Mouse (Mus musculus) stomach, postnatal 0 days (tissue): ENCODE data around the gene Arfgef2.

Source experiments
- CTCF ChIP-seq: IDR thresholded peaks from 2 replicates; pipeline ENCODE4 v1.5.1; 2016; ENCODE audit warnings: antibody characterized with exemption, low read depth, mild to moderate bottlenecking, moderate library complexity
- EP300 ChIP-seq: optimal IDR thresholded peaks from 2 replicates; pipeline ENCODE3; 2016; ENCODE audit warnings: antibody characterized with exemption

DNA sequence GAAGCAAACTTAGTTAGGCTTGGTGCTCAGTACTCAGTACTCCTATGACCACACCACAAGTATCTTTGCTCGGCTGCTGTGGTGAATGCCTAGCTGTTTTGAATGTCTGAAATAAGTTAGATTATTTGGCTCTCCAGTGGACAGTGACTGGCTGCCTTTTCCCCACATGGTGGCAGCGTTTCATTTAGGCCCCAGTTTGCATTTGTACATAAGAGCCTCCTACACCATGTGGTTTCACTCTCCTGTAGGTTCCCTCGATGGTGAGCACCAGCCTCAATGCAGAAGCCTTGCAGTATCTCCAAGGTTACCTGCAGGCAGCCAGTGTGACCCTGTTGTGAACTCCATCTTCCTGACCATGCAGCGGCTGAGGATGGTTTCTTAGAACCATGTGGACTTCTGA lies 140.1 kb downstream of the Arfgef2 start:
- TF ChIP-seq CTCF (peak; percentile 70), EP300 (no peak)
